Mouse (Mus musculus) MEL (cell line): ENCODE measurements around the gene Mapt. TPM values are rescaled to one million over a fixed set of nuclear protein-coding genes. Genes with fewer than 3 reads are reported as not detected.

ENCODE experiments used
- DNase-seq: peaks from one replicate; pipeline ENCODE4 v3.0.0; 2011; ENCODE audit warnings: low read depth, low spot score
- H3K27ac ChIP-seq: 2 replicates; pipeline ENCODE4 v1.5.1; 2012; ENCODE audit warnings: low read depth, mild to moderate bottlenecking, control low read depth, low read length, moderate library complexity; ENCODE audit not compliant: control insufficient read depth
- H3K27me3 ChIP-seq, 2 experiments: fragments of 150-350 bp in 1 of 2; sonication (generic) in 1 of 2; 2 replicates each; pipeline ENCODE4 v1.6.1; 2012; ENCODE audit warnings: low read length in 2 of 2, mild to moderate bottlenecking in 2 of 2, improper control_type of control experiment in 1 of 2, moderate library complexity in 1 of 2; ENCODE audit not compliant: insufficient read depth in 2 of 2, control insufficient read depth in 1 of 2
- H3K36me3 ChIP-seq, 2 experiments: 2 replicates each; pipeline ENCODE4 v1.6.1; 2012 to 2014; ENCODE audit warnings: low read length in 2 of 2, improper control_type of control experiment in 1 of 2, inconsistent platforms in 1 of 2, mild to moderate bottlenecking in 1 of 2; ENCODE audit not compliant: insufficient read depth in 2 of 2, control insufficient read depth in 1 of 2
- H3K4me1 ChIP-seq, 2 experiments: fragments of 150-350 bp in 1 of 2; sonication (generic) in 1 of 2; 2 replicates each; pipeline ENCODE4 v1.6.1; 2012; ENCODE audit warnings: low read length in 2 of 2, improper control_type of control experiment in 1 of 2, mild to moderate bottlenecking in 1 of 2; ENCODE audit not compliant: insufficient read depth in 2 of 2, control insufficient read depth in 1 of 2
- H3K4me3 ChIP-seq, 2 experiments: fragments of 150-350 bp in 1 of 2; sonication (generic) in 1 of 2; 2 replicates each; pipeline ENCODE4 v1.5.1; 2012; ENCODE audit warnings: low read depth in 2 of 2, low read length in 2 of 2, mild to moderate bottlenecking in 2 of 2, moderate library complexity in 2 of 2, control low read depth in 1 of 2, improper control_type of control experiment in 1 of 2; ENCODE audit not compliant: control insufficient read depth in 1 of 2, insufficient read depth in 1 of 2
- H3K79me2 ChIP-seq: 2 replicates; pipeline ENCODE4 v1.6.1; 2012; ENCODE audit warnings: mild to moderate bottlenecking, low read length, moderate library complexity; ENCODE audit not compliant: control insufficient read depth, poor library complexity, insufficient read depth
- H3K9ac ChIP-seq: 2 replicates; pipeline ENCODE4 v1.6.1; 2012; ENCODE audit warnings: low read depth, mild to moderate bottlenecking, control low read depth, low read length, moderate library complexity; ENCODE audit not compliant: control insufficient read depth, poor library complexity, severe bottlenecking
- H3K9me3 ChIP-seq: fragments of 150-350 bp; sonication (generic); replicated peaks from 2 replicates; pipeline ENCODE4 v1.6.1; 2012; ENCODE audit warnings: mild to moderate bottlenecking, low read length, improper control_type of control experiment, moderate library complexity; ENCODE audit not compliant: insufficient read depth
- ELF1 ChIP-seq: IDR thresholded peaks from 2 replicates; pipeline ENCODE4 v1.6.1; 2014; ENCODE audit warnings: low read depth, mild to moderate bottlenecking, inconsistent platforms, low read length, improper control_type of control experiment, moderate library complexity
- EP300 ChIP-seq, 2 experiments: IDR thresholded peaks; 2 replicates each; pipeline ENCODE4 v1.6.1; 2011; ENCODE audit warnings: improper control_type of control experiment in 2 of 2, low read length in 2 of 2, low read depth in 1 of 2, mild to moderate bottlenecking in 1 of 2
- ETS1 ChIP-seq: IDR thresholded peaks from 2 replicates; pipeline ENCODE4 v1.6.1; 2012; ENCODE audit warnings: low read depth, mild to moderate bottlenecking, inconsistent platforms, low read length, improper control_type of control experiment, moderate library complexity
- GABPA ChIP-seq: IDR thresholded peaks from 2 replicates; pipeline ENCODE4 v1.6.1; 2012; ENCODE audit warnings: low read depth, mild to moderate bottlenecking, inconsistent platforms, low read length, improper control_type of control experiment, moderate library complexity
- GATA1 ChIP-seq: IDR thresholded peaks from 2 replicates; pipeline ENCODE4 v1.6.1; 2011; ENCODE audit warnings: low read depth, low read length, improper control_type of control experiment
- JUND ChIP-seq: IDR thresholded peaks from 2 replicates; pipeline ENCODE4 v1.6.1; 2011; ENCODE audit warnings: low read depth, mild to moderate bottlenecking, improper control_type of control experiment, low read length
- MAX ChIP-seq: IDR thresholded peaks from 2 replicates; pipeline ENCODE4 v1.6.1; 2011; ENCODE audit warnings: low read length, improper control_type of control experiment
- MXI1 ChIP-seq: IDR thresholded peaks from 2 replicates; pipeline ENCODE4 v1.6.1; 2011; ENCODE audit warnings: mild to moderate bottlenecking, low read depth, low read length, improper control_type of control experiment
- MYC ChIP-seq: IDR thresholded peaks from 2 replicates; pipeline ENCODE4 v1.6.1; 2011; ENCODE audit warnings: low read depth, mild to moderate bottlenecking, low read length, improper control_type of control experiment, moderate library complexity
- NELFE ChIP-seq: IDR thresholded peaks from 2 replicates; pipeline ENCODE4 v1.6.1; 2011; ENCODE audit warnings: low read depth, low read length, improper control_type of control experiment
- NRF1 ChIP-seq: IDR thresholded peaks from 2 replicates; pipeline ENCODE4 v1.6.1; 2014; ENCODE audit warnings: low read depth, mild to moderate bottlenecking, inconsistent platforms, low read length, improper control_type of control experiment, moderate library complexity; ENCODE audit not compliant: poor library complexity, insufficient read depth, severe bottlenecking
- POLR2A ChIP-seq, 2 experiments: IDR thresholded peaks; 2 replicates each; pipeline ENCODE4 v1.6.1; 2011 to 2012; ENCODE audit warnings: low read length in 2 of 2, mild to moderate bottlenecking in 2 of 2, control low read depth in 1 of 2, improper control_type of control experiment in 1 of 2, low read depth in 1 of 2, moderate library complexity in 1 of 2; ENCODE audit not compliant: control insufficient read depth in 1 of 2, insufficient read depth in 1 of 2, poor library complexity in 1 of 2
- POLR2AphosphoS2 ChIP-seq: IDR thresholded peaks from 2 replicates; pipeline ENCODE4 v1.6.1; 2011; ENCODE audit warnings: low read length, improper control_type of control experiment
- POLR2AphosphoS5 ChIP-seq: IDR thresholded peaks from 2 replicates; pipeline ENCODE4 v1.6.1; 2012; ENCODE audit warnings: low read depth, borderline replicate concordance, mild to moderate bottlenecking, inconsistent platforms, low read length, moderate library complexity, mixed read lengths
- RCOR1 ChIP-seq: IDR thresholded peaks from 2 replicates; pipeline ENCODE4 v1.6.1; 2012; ENCODE audit warnings: low read depth, mild to moderate bottlenecking, inconsistent platforms, low read length, improper control_type of control experiment
- SIN3A ChIP-seq: IDR thresholded peaks from 2 replicates; pipeline ENCODE4 v1.6.1; 2012; ENCODE audit warnings: low read length, improper control_type of control experiment, inconsistent platforms
- SMC3 ChIP-seq: IDR thresholded peaks from 2 replicates; pipeline ENCODE4 v1.6.1; 2011; ENCODE audit warnings: low read depth, low read length, improper control_type of control experiment
- TCF12 ChIP-seq: IDR thresholded peaks from 2 replicates; pipeline ENCODE4 v1.6.1; 2014; ENCODE audit warnings: low read depth, mild to moderate bottlenecking, inconsistent platforms, low read length, improper control_type of control experiment, moderate library complexity
- UBTF ChIP-seq: IDR thresholded peaks from 2 replicates; pipeline ENCODE4 v1.6.1; 2012; ENCODE audit warnings: low read depth, mild to moderate bottlenecking, inconsistent platforms, low read length, improper control_type of control experiment, moderate library complexity, borderline replicate concordance; ENCODE audit not compliant: insufficient read depth
- USF1 ChIP-seq: IDR thresholded peaks from 2 replicates; pipeline ENCODE4 v1.6.1; 2014; ENCODE audit warnings: low read depth, mild to moderate bottlenecking, inconsistent platforms, low read length, improper control_type of control experiment, moderate library complexity
- ZC3H11A ChIP-seq: IDR thresholded peaks from 2 replicates; pipeline ENCODE4 v1.6.1; 2012; ENCODE audit warnings: low read depth, mild to moderate bottlenecking, inconsistent platforms, low read length, improper control_type of control experiment
- ZMIZ1 ChIP-seq: IDR thresholded peaks from 2 replicates; pipeline ENCODE4 v1.6.1; 2012; ENCODE audit warnings: low read depth, mild to moderate bottlenecking, inconsistent platforms, low read length, improper control_type of control experiment, moderate library complexity
- polyA plus RNA-seq, 2 experiments: library from polyadenylated mRNA; stranded (reverse) in 1 of 2; unstranded in 1 of 2; fragments of >175 nt in 1 of 2; fragments of >200 nt in 1 of 2; gene quantifications; 2 replicates each; pipeline versions ENCODE4 v1.2.1 to v1.2.4; 2012; ENCODE audit warnings: low replicate concordance in 2 of 2, low read depth in 1 of 2; ENCODE audit not compliant: insufficient read length in 2 of 2, insufficient read depth in 1 of 2, missing spikeins in 1 of 2
- total RNA-seq: library from RNA; depleted of rRNA; stranded (reverse); fragments of 300-350 nt; gene quantifications from 2 replicates; pipeline ENCODE4 v1.2.3, GENCODE M21; 2012

Gene Mapt
- total and polyA plus RNA-seq, 3 experiments = 0.89 to 1.7 TPM; not detected in 1

- Histone ChIP-seq H3K4me1 (peaks cover 5 to 25% of the 10 kb centered on the region in 2 experiments; a peak in 3 of 4 replicates), H3K36me3 (peaks cover 0 to 5% of the 10 kb centered on the region in 2 experiments; a peak in 2 of 4 replicates), H3K27ac (no peak overlapping the region), H3K79me2 (no peaks in the 10 kb centered on the region), H3K9ac (peak overlapping the region; percentile 20), H3K27me3 (no peaks in the 10 kb centered on the region), H3K4me3 (peak overlapping the region; percentile 38 to 39), H3K9me3 (no peaks in the 10 kb centered on the region)
- TF ChIP-seq GABPA (no peak), ZMIZ1 (no peak), JUND (no peak), ZC3H11A (no peak), ELF1 (no peak), MAX (peak; percentile 55; the same call in 1 of the 2 replicates), POLR2AphosphoS5 (no peak), GATA1 (no peak), USF1 (peak; percentile 57; the same call in 1 of the 2 replicates), MYC (no peak), TCF12 (no peak), NRF1 (peak; percentile 37; the same call in 1 of the 2 replicates), POLR2A (IDR thresholded peaks at IDR 0.05; ENCODE audit: control insufficient read depth in 1 of 2, insufficient read depth in 1 of 2, low read depth in 1 of 2, low read length in 2 of 2, poor library complexity in 1 of 2) (no peak), SIN3A (peak; percentile 66), RCOR1 (no peak), POLR2AphosphoS2 (no peak), NELFE (no peak), UBTF (no peak), ETS1 (no peak), EP300 (IDR thresholded peaks at IDR 0.05; ENCODE audit: low read depth in 1 of 2, low read length in 2 of 2) (peak; percentile 33 to 34; a peak in 2 of 4 replicates), MXI1 (peak; percentile 43; the same call in 1 of the 2 replicates), SMC3 (peak; percentile 18; the same call in 1 of the 2 replicates)
- DNase-seq = peak; percentile 74
Observed at GRCm38 (mm10) chr11:104318940-104319781, 88.0 kb downstream of the Mapt start.
